Mouse (Mus musculus): ENCODE measurements around the gene Usp20.
A peak's percentile ranks its signal among the peaks of the same experiment; 100 is the strongest.

Usp20 gene

GRCm38 (mm10) chr2:30985111-30986020, 3.3 kb downstream of the Usp20 start:
- DNase-seq (ENCODE audit: low spot score in 2 of 2): no peak

- no peak for DNase-seq (ENCODE audit: low spot score in 2 of 2)
Measured at GRCm38 (mm10) chr2:30990221-30990620, 8.1 kb downstream of the Usp20 start.

GRCm38 (mm10) chr2:30994853-30995252, 12.8 kb downstream of the Usp20 start:
- DNase-seq (ENCODE audit: low spot score in 2 of 2): no peak

- no peak for DNase-seq (ENCODE audit: low spot score in 2 of 2)
Measured at GRCm38 (mm10) chr2:30995432-30995996, 13.4 kb downstream of the Usp20 start.

GRCm38 (mm10) chr2:30998443-30999260, 16.6 kb downstream of the Usp20 start:
- no peak for DNase-seq (ENCODE audit: low spot score in 2 of 2)

GRCm38 (mm10) chr2:31002857-31003256, 20.8 kb downstream of the Usp20 start:
- no peak for DNase-seq (ENCODE audit: low spot score in 2 of 2)

- no peak for DNase-seq (ENCODE audit: low spot score in 2 of 2)
Measured at GRCm38 (mm10) chr2:31005453-31005852, 23.4 kb downstream of the Usp20 start.

- no peak for DNase-seq (ENCODE audit: low spot score in 2 of 2)
Measured at GRCm38 (mm10) chr2:31006434-31006833, 24.4 kb downstream of the Usp20 start.

- DNase-seq (ENCODE audit: low spot score in 2 of 2): no peak
Measured at GRCm38 (mm10) chr2:31007208-31007607, 25.1 kb downstream of the Usp20 start.

GRCm38 (mm10) chr2:31013371-31014120, 31.5 kb downstream of the Usp20 start:
- no peak for DNase-seq (ENCODE audit: low spot score in 2 of 2)

GRCm38 (mm10) chr2:31017625-31018317, 35.7 kb downstream of the Usp20 start:
- no peak for DNase-seq (ENCODE audit: low spot score in 2 of 2)

GRCm38 (mm10) chr2:31018519-31018918, 36.4 kb downstream of the Usp20 start:
- no peak for DNase-seq (ENCODE audit: low spot score in 2 of 2)

- DNase-seq (ENCODE audit: low spot score in 2 of 2): no peak
Measured at GRCm38 (mm10) chr2:31019011-31019410, 36.9 kb downstream of the Usp20 start.

GRCm38 (mm10) chr2:31020202-31020601, 38.1 kb downstream of the Usp20 start:
- DNase-seq (ENCODE audit: low spot score in 2 of 2): no peak

- no peak for DNase-seq (ENCODE audit: low spot score in 2 of 2)
Measured at GRCm38 (mm10) chr2:31023940-31024339, 41.9 kb downstream of the Usp20 start.

- peak; percentile 21 to 41 for DNase-seq (ENCODE audit: low spot score in 2 of 2)
Measured at GRCm38 (mm10) chr2:31024618-31025370, 42.7 kb downstream of the Usp20 start.

- DNase-seq (ENCODE audit: low spot score in 2 of 2): no peak
Measured at GRCm38 (mm10) chr2:31025458-31025857, 43.4 kb downstream of the Usp20 start.

- no peak for DNase-seq (ENCODE audit: low spot score in 2 of 2)
Measured at GRCm38 (mm10) chr2:31026642-31027041, 44.6 kb downstream of the Usp20 start.

- DNase-seq (ENCODE audit: low spot score in 2 of 2): no peak
Measured at GRCm38 (mm10) chr2:31031972-31032371, 49.9 kb downstream of the Usp20 start.

GRCm38 (mm10) chr2:31036811-31037210, 54.7 kb downstream of the Usp20 start:
- DNase-seq (ENCODE audit: low spot score in 2 of 2): no peak

Measured in frontal cortex, postnatal 25 days (tissue).